Mouse (Mus musculus) neutrophil, adult 65 days (primary cell): ENCODE results near the gene Slc25a42. TPM values are rescaled to one million over a fixed set of nuclear protein-coding genes. Genes with fewer than 3 reads are reported as not detected.

ENCODE experiments used
- total RNA-seq: library from RNA; stranded (reverse); gene quantifications from 2 replicates; pipeline ENCODE4 v1.2.4, GENCODE M21; 2023

Gene Slc25a42
- total RNA-seq = 1.9 and 2.1 TPM in 2 replicates

DNA sequence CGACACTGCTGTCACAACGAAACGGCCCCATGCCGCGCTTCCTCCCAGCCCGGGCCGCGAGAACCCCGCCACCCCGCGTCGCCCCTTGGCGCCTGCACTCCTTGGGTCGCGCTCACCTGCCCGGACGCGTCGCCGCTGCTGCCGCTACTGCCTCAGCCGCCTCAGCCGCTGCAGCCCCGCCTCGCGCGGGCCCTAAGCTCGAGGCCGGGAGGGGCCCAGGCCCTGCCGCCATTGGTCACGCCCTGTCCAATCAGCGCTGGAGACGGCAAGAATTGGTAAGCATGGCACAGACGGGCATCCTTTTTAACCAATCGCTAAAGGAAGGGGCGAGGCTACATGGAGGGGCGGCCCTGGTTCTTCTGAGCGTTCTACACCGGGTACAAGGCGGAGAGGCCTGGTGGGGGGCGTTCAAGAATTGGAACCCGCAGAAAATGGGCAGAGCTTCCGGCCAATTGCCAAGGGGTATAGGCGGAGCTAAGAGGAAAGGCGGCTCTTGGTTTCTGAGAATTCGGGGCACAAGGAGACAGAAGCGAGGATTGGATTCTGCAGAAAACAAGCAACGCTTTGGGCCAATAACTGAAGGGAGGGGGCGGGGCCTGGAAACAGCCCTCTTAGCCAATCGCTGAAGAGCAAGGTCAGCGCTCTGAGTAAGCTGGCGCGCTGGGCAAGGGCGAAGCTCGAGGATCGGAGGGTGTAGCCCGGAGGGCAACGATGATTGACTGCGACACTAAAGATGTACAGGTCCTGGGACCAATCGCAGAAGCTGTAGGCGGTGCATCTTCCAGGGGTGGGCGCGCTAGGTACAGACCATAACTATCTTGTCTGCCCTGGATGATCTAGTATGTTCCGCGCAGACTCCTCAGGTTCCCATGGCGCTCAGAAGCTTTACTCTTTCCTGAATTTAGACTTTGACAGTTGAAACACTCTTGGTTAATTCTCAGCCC is at the start of gene Slc25a42:
Gene Slc25a42 (minus strand): TSS at position 194 of the 944 bp plus-strand sequence.

DNA sequence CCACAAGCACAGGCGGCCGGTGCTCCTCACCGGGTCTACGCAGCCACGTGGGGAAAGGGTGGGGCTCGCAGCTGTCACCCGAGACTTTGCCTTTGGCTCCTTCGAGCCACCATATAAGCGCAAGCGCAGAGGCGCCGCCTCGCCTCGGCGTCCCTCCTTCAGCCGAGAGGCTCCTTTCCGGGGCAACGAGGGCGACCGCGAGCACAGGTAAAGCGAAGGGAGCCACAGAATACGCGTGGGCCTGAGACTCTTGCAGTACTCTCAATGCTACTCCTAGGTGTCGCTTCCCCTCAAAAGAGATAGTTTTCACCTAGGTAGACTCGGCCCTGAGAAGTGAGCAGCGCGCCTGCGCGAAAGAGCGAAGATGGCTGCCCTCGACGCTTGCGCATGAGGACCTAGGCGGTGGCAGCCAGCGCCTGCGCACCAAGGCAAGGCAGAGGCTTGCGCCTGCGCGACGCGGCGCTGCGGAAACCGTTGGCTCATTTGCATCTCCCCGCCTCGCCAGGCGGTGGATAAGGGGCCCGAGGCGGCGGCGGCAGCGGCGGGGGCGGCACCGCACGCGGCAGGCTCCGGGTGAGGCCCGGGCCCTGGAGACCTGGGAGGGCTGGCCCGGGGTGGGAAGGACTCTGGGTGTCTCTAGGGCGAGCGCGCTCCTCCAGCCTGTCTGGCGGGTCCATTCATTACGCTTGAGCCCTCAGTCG is 22.1 kb upstream of the Slc25a42 start, which contains the start of the genes Sugp2 and Armc6:
Gene Sugp2 (plus strand): TSS at position 147 of the 701 bp plus-strand sequence.
Gene Armc6 (minus strand): TSS at position 387 of the 701 bp plus-strand sequence.

DNA sequence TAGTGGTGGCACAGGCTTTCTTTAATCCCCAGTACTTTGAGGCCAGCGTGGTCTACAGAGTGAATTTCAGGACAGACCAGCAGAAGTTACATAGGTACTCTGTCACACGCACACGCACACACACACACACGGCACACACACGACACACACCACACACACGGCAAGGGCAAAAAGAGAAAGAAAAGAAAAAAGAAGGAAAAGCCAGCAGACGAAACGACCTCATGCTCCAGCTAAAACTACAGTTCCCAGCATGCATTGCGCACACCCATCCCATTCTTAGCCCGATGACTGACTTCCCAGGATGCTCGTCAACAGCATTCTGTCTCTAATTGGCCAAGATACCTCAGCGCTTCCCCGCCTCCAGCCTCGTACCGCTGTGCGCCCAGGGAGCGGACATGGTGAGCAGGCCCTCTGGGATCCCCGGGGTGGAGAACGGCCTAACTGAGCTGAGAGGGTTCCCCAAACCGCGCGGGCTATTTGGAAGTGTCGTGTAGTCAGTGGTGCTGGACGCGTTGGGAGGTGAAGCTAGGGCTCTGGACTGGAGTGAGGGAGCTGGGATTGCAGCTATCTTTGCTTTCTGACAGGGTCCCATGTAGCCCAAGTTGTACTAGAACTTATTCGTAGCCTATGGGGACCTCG is 39.9 kb downstream of the Slc25a42 start, which contains the start of gene Tmem161a:
Gene Tmem161a (plus strand): TSS at position 314 of the 639 bp plus-strand sequence.

DNA sequence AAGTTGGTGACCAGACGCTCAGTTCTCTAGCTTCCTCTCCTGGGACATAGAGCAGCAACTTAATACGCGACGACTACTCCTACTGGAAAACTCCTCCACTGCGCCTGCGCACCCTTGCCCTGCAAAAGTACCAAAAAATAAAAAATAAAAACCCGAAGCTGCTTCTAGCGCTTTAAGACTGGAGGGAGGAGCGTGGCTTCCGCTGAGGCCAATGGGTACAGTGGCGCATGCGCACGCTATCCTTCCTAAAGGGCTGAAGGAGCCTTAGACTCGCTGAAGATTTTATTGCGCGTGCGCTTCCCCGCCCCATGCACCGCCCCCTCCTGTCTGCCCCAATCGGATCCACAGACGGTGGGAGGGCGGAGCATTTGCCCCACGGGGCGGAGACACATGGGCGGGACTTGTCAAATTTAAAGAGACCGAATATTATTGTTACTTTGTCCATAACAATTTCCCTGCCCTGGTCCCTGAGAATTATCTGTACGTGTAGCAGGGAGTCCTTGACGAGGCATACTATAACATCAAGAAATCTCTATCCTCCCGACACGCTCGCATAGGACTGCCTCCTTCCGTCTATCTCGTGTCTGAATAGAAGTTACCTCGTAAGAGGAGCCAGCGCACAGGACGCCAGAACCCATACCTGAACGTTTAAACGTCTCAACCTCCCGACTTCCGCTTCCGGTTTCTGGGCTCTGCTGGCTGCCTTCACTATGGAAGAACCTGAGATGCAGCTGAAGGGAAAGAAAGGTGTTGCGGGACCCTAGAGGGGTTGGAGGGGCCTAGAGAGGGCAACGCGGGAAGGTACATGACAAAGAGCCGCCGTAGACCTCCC is 72.9 kb downstream of the Slc25a42 start, which contains the start of the genes Rfxank, Borcs8 and Mef2b:
Gene Rfxank (minus strand): TSS at position 129 of the 832 bp plus-strand sequence.
Gene Borcs8 (plus strand): TSS at position 474 of the 832 bp plus-strand sequence.
Gene Mef2b (plus strand): TSS at position 686 of the 832 bp plus-strand sequence.

Other genes starting within 250 kb of the Slc25a42 start
- gene Gatad2a, start 215.9 kb downstream of the Slc25a42 start, total RNA-seq = 63.0 and 64.7 TPM in 2 replicates
- gene Mau2, start 169.6 kb downstream of the Slc25a42 start, total RNA-seq = 87.4 and 122 TPM in 2 replicates
- 28.8 and 31.6 TPM in 2 replicates for gene Sugp1, start 169.5 kb downstream of the Slc25a42 start, total RNA-seq
- not detected in 2 replicates for gene Tm6sf2, start 139.4 kb downstream of the Slc25a42 start, total RNA-seq
- not detected in 2 replicates for gene Hapln4, start 128.8 kb downstream of the Slc25a42 start, total RNA-seq
- gene Ncan, start 91.4 kb downstream of the Slc25a42 start, total RNA-seq = not detected in 2 replicates
- gene Nr2c2ap, start 81.0 kb downstream of the Slc25a42 start, total RNA-seq = 7.5 and 11.2 TPM in 2 replicates
- 11.2 and 13.5 TPM in 2 replicates for gene Rfxank, start 73.2 kb downstream of the Slc25a42 start, total RNA-seq
- 27.0 and 35.6 TPM in 2 replicates for gene Borcs8, start 72.8 kb downstream of the Slc25a42 start, total RNA-seq
- gene Mef2b, start 72.6 kb downstream of the Slc25a42 start, total RNA-seq = 0.95 and 1.1 TPM in 2 replicates
- 13.4 and 23.3 TPM in 2 replicates for gene Tmem161a, start 39.9 kb downstream of the Slc25a42 start, total RNA-seq
- gene Sugp2, start 21.9 kb upstream of the Slc25a42 start, total RNA-seq = 24.1 and 36.4 TPM in 2 replicates
- 3.1 and 3.7 TPM in 2 replicates for gene Armc6, start 22.2 kb upstream of the Slc25a42 start, total RNA-seq
- 7.0 and 8.6 TPM in 2 replicates for gene Homer3, start 70.5 kb upstream of the Slc25a42 start, total RNA-seq
- gene Ddx49, start 90.2 kb upstream of the Slc25a42 start, total RNA-seq = 25.3 and 36.1 TPM in 2 replicates
- 80.2 and 91.6 TPM in 2 replicates for gene Cope, start 90.2 kb upstream of the Slc25a42 start, total RNA-seq
- gene Cers1, start 103.5 kb upstream of the Slc25a42 start, total RNA-seq = not detected in 2 replicates
- not detected in 2 replicates for gene Gdf1, start 117.5 kb upstream of the Slc25a42 start, total RNA-seq
- gene Upf1, start 141.0 kb upstream of the Slc25a42 start, total RNA-seq = 47.2 and 53.6 TPM in 2 replicates
- gene Comp, start 161.3 kb upstream of the Slc25a42 start, total RNA-seq = 0.19 TPM in 1 of 2 replicates, not detected in the other
- 3.2 and 9.3 TPM in 2 replicates for gene Crtc1, start 227.3 kb upstream of the Slc25a42 start, total RNA-seq